Mouse (Mus musculus) liver, embryonic 14.5 days (tissue): ENCODE data around the gene Olfr805.

Source experiments
- CTCF ChIP-seq: IDR thresholded peaks from 2 replicates; pipeline ENCODE4 v1.5.1; 2016; ENCODE audit warnings: antibody characterized with exemption, low read depth, control low read depth
- EP300 ChIP-seq: IDR thresholded peaks from 2 replicates; pipeline ENCODE4 v1.6.1; 2016; ENCODE audit warnings: antibody characterized with exemption, low read depth

DNA sequence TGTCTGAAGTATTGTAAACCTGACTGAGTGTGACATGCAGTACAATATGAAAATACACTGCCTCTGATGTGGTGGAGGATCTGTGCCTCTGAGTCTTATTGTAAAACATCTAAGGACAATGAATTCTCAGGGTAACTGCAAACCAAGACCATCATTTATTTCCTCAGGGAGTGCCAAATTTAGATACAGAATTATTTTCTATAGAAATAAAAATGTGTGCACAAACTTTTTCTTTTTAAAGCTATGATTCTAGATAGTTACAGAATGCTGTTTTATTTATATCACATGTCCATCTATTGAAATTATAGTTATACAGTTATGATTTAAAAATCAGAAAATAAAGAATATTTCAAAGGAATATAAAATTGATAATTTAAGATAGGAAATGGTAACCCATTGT lies 12.6 kb upstream of the Olfr805 start, which contains the start of gene Olfr806:
- TF ChIP-seq CTCF (no peak), EP300 (no peak)
